Mouse (Mus musculus) hindbrain, postnatal 0 days (tissue): ENCODE results near the gene Nars2. TPM values are rescaled to one million over a fixed set of nuclear protein-coding genes. Genes with fewer than 3 reads are reported as not detected.

Source experiments
- ATAC-seq: fragments of 200-750 bp; cut with Nextera tagmentation; 2 replicates; pipeline ENCODE4 v1.8.0; 2017; ENCODE audit warnings: mild to moderate bottlenecking, moderate TSS enrichment, moderate library complexity
- DNase-seq: peaks from one replicate; pipeline ENCODE4 v3.0.0-alpha.2; 2015; ENCODE audit warnings: low spot score
- H3K27ac ChIP-seq: fragments of 300-500 bp; sonication (generic); 2 replicates; pipeline ENCODE4 v1.5.1; 2014; ENCODE audit warnings: mild to moderate bottlenecking
- H3K27me3 ChIP-seq: fragments of 300-500 bp; sonication (generic); 2 replicates; pipeline ENCODE4 v1.6.1; 2014; ENCODE audit warnings: low read length, mixed read lengths; ENCODE audit not compliant: insufficient read depth
- H3K36me3 ChIP-seq: fragments of 300-500 bp; sonication (generic); 2 replicates; pipeline ENCODE4 v1.6.1; 2014; ENCODE audit warnings: low read length, mixed read lengths; ENCODE audit not compliant: insufficient read depth
- H3K4me1 ChIP-seq: fragments of 300-500 bp; sonication (generic); 2 replicates; pipeline ENCODE4 v1.6.1; 2014; ENCODE audit warnings: antibody characterized with exemption, low read length, mixed read lengths; ENCODE audit not compliant: insufficient read depth
- H3K4me2 ChIP-seq: fragments of 300-500 bp; sonication (generic); 2 replicates; pipeline ENCODE4 v1.6.1; 2014; ENCODE audit warnings: low read depth, mild to moderate bottlenecking, low read length, moderate library complexity, mixed read lengths
- H3K4me3 ChIP-seq: fragments of 300-500 bp; sonication (generic); 2 replicates; pipeline ENCODE4 v1.5.1; 2014; ENCODE audit warnings: low read length
- H3K9ac ChIP-seq: fragments of 300-500 bp; sonication (generic); replicated peaks from 2 replicates; pipeline ENCODE4 v1.6.1; 2014; ENCODE audit warnings: mild to moderate bottlenecking, low read length, moderate library complexity, mixed read lengths
- H3K9me3 ChIP-seq: fragments of 300-500 bp; sonication (generic); 2 replicates; pipeline ENCODE4 v1.6.1; 2016; ENCODE audit warnings: low read length, mixed read lengths
- CTCF ChIP-seq: IDR thresholded peaks from 2 replicates; pipeline ENCODE4 v1.5.1; 2016; ENCODE audit warnings: antibody characterized with exemption, control low read depth, low read depth
- WGBS: fragments of 180-500 bp; shearing (Covaris S2); extraction: QIAGEN DNeasy Blood & Tissue Kit; methylation state at CpG from one replicate; pipeline ENCODE4 v1.1.7; 2014; 5-methylcytosine and 5-hydroxymethylcytosine counted together
- polyA plus RNA-seq: library from polyadenylated mRNA; unstranded; fragments of >200 nt; fragmentation: Nextera tagmentation; extraction: Ambion mirVana; gene quantifications from 2 replicates; pipeline ENCODE4 v1.2.1, GENCODE M21; 2015
- total RNA-seq: library from RNA; depleted of rRNA; stranded (reverse); fragments of >200 nt; gene quantifications from 2 replicates; pipeline ENCODE4 v1.2.3, GENCODE M21; 2014; rRNA removed

The Nars2 gene
- total and polyA plus RNA-seq, 2 experiments from 2014 or later, result 7.4 to 13.2 TPM

GRCm38 (mm10) chr7:97084181-97084580 is 132.9 kb downstream of the Nars2 start:
- Histone ChIP-seq H3K4me2 (no peak overlapping the region), H3K36me3 (no peaks in the 10 kb centered on the region), H3K27me3 (no peaks in the 10 kb centered on the region), H3K4me1 (0 out of 2 replicates have a peak, but pooled peaks cover 5% of the 10 kb centered on the region), H3K4me3 (no peak overlapping the region), H3K9me3 (no peaks in the 10 kb centered on the region), H3K9ac (no peak overlapping the region), H3K27ac (no peak overlapping the region)
- ATAC-seq (no peak), DNase-seq (no peak)
- 100% methylated on average over 1 of the region's 1 CpGs for WGBS
- TF ChIP-seq CTCF, result no peak

- no peaks in the 10 kb centered on the region for H3K27me3 ChIP-seq
- H3K9me3 ChIP-seq, result no peaks in the 10 kb centered on the region
- H3K4me2 ChIP-seq, result no peak overlapping the region
- no peak overlapping the region for H3K4me3 ChIP-seq
- H3K4me1 ChIP-seq, result 0 out of 2 replicates have a peak, but pooled peaks cover 5% of the 10 kb centered on the region
- no peak for ATAC-seq
- no peak overlapping the region for H3K9ac ChIP-seq
- H3K36me3 ChIP-seq, result no peaks in the 10 kb centered on the region
- TF ChIP-seq CTCF, result peak; percentile 68
- 14% methylated on average over 4 of the region's 4 CpGs for WGBS
- H3K27ac ChIP-seq, result no peak overlapping the region
- DNase-seq, result peak; percentile 63
These were observed 134.0 kb downstream of the Nars2 start for GRCm38 (mm10) chr7:97085291-97085690.

- no peak for ATAC-seq
- H3K36me3 ChIP-seq, result no peaks in the 10 kb centered on the region
- H3K27me3 ChIP-seq, result no peaks in the 10 kb centered on the region
- H3K4me1 ChIP-seq, result no peaks in the 10 kb centered on the region
- 85% methylated on average over 3 of the region's 3 CpGs for WGBS
- H3K27ac ChIP-seq, result no peak overlapping the region
- no peaks in the 10 kb centered on the region for H3K9me3 ChIP-seq
- H3K4me2 ChIP-seq, result no peak overlapping the region
- no peak for DNase-seq
- no peak overlapping the region for H3K9ac ChIP-seq
- TF ChIP-seq CTCF, result no peak
- no peak overlapping the region for H3K4me3 ChIP-seq
These were observed 142.9 kb downstream of the Nars2 start for GRCm38 (mm10) chr7:97094241-97094640.

- ATAC-seq (no peak), DNase-seq (no peak)
- no peak for TF ChIP-seq CTCF
- no peaks in the 10 kb centered on the region for H3K36me3 ChIP-seq
- WGBS, result 91% methylated on average over 3 of the region's 3 CpGs
- no peak overlapping the region for H3K9ac ChIP-seq
- no peaks in the 10 kb centered on the region for H3K9me3 ChIP-seq
- H3K4me1 ChIP-seq, result no peaks in the 10 kb centered on the region
- H3K4me3 ChIP-seq, result no peak overlapping the region
- no peak overlapping the region for H3K27ac ChIP-seq
- no peaks in the 10 kb centered on the region for H3K27me3 ChIP-seq
- no peak overlapping the region for H3K4me2 ChIP-seq
These were observed 156.8 kb downstream of the Nars2 start for GRCm38 (mm10) chr7:97108119-97108518.

Other genes starting within 250 kb of the Nars2 start
- gene Gab2, start 130.1 kb downstream of the Nars2 start, total RNA-seq, result 26.7 and 27.9 TPM in 2 replicates
- 9.5 and 12.5 TPM in 2 replicates for gene Gab2, start 130.1 kb downstream of the Nars2 start, polyA plus RNA-seq